Mouse (Mus musculus): Measurements from ENCODE around the gene Dlg5.

- TF ChIP-seq EP300 (IDR thresholded peaks at IDR 0.05; ENCODE audit: low read depth) (no peak), CTCF (IDR thresholded peaks at IDR 0.05; ENCODE audit: low read depth) (no peak)
Measured at GRCm38 (mm10) chr14:24260391-24260790, 14.7 kb upstream of the Dlg5 start.
